Mouse (Mus musculus) kidney, postnatal 0 days (tissue): ENCODE results near the gene Ttyh3. TPM values are rescaled to one million over a fixed set of nuclear protein-coding genes. Genes with fewer than 3 reads are reported as not detected.

Experiments used
- ATAC-seq: fragments of 200-750 bp; cut with Nextera tagmentation; replicated peaks from 2 replicates; pipeline ENCODE4 v1.8.0; 2017; ENCODE audit warnings: low read depth, moderate number of reproducible peaks, moderate TSS enrichment, moderate library complexity; ENCODE audit not compliant: low FRiP score
- DNase-seq: peaks from one replicate; pipeline ENCODE4 v3.0.0-alpha.2; 2016; ENCODE audit warnings: low spot score
- H3K27ac ChIP-seq: fragments of 300-500 bp; sonication (generic); 2 replicates; pipeline ENCODE4 v1.5.1; 2014; ENCODE audit warnings: mild to moderate bottlenecking
- H3K27me3 ChIP-seq: fragments of 300-500 bp; sonication (generic); 2 replicates; pipeline ENCODE4 v1.6.1; 2014; ENCODE audit warnings: low read length, mixed read lengths; ENCODE audit not compliant: insufficient read depth
- H3K36me3 ChIP-seq: fragments of 300-500 bp; sonication (generic); 2 replicates; pipeline ENCODE4 v1.6.1; 2014; ENCODE audit warnings: low read length, mixed read lengths; ENCODE audit not compliant: insufficient read depth
- H3K4me1 ChIP-seq: fragments of 300-500 bp; sonication (generic); replicated peaks from 2 replicates; pipeline ENCODE4 v1.6.1; 2014; ENCODE audit warnings: antibody characterized with exemption, low read length, mixed read lengths; ENCODE audit not compliant: insufficient read depth
- H3K4me2 ChIP-seq: fragments of 300-500 bp; sonication (generic); 2 replicates; pipeline ENCODE4 v1.6.1; 2014; ENCODE audit warnings: mild to moderate bottlenecking, low read length, moderate library complexity, mixed read lengths
- H3K4me3 ChIP-seq: fragments of 300-500 bp; sonication (generic); replicated peaks from 2 replicates; pipeline ENCODE4 v1.5.1; 2014; ENCODE audit warnings: low read depth, low read length
- H3K9ac ChIP-seq: fragments of 300-500 bp; sonication (generic); 2 replicates; pipeline ENCODE4 v1.6.1; 2014; ENCODE audit warnings: low read depth, low read length
- H3K9me3 ChIP-seq: fragments of 300-500 bp; sonication (generic); replicated peaks from 2 replicates; pipeline ENCODE4 v1.6.1; 2016; ENCODE audit warnings: low read length, inconsistent platforms, mixed read lengths
- CTCF ChIP-seq: IDR thresholded peaks from 2 replicates; pipeline ENCODE4 v1.5.1; 2016; ENCODE audit warnings: antibody characterized with exemption, low read depth, mild to moderate bottlenecking, moderate library complexity
- WGBS: fragments of 180-500 bp; shearing (Covaris S2); extraction: QIAGEN DNeasy Blood & Tissue Kit; methylation state at CpG from one replicate; pipeline ENCODE4 v1.1.7; 2014; 5-methylcytosine and 5-hydroxymethylcytosine counted together
- polyA plus RNA-seq: library from polyadenylated mRNA; unstranded; fragments of >200 nt; fragmentation: Nextera tagmentation; extraction: Ambion mirVana; gene quantifications from 2 replicates; pipeline ENCODE4 v1.2.1, GENCODE M21; 2015

The Ttyh3 gene
- polyA plus RNA-seq, 1 experiment from 2014 or later: 25.3 TPM

DNA sequence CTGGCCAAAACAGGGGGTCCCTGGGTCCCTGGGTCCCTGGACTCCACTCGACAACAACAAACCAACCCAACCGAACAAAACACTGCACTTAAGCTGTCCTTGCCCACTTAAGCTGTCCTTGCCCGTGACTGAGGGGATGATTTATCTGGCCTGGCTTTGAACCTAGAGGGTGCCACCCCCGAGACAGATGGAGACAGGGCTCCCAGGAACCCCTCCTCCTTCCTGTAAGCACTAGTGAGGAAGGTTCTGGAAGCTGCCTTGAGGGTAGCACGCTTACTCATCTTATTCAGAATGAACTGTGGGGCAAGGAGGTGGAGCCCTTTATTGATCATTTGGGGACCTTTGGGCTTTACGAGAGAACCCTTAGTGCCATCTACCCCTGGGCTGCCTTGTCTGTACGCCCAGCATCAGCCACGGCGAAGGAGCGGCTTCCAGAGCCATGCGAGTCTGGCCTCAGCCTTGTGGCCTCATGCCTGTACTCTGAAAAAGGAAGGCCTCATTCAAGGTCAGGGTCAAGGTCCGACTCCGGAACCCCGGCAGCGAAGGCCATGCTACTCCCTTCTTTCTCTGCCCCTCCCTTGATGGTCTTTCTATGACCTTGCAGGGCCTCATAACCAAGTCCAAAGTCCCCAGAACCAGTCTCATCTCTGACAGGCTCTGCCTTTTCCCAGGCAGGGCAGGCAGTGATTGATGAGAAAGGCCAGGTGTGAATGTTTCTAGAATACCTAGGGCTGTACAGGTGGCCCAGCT lies 5.4 kb upstream of the Ttyh3 start:
- Histone ChIP-seq H3K9ac (no peak overlapping the region), H3K4me3 (no peak overlapping the region), H3K9me3 (no peaks in the 10 kb centered on the region), H3K4me1 (no peaks in the 10 kb centered on the region), H3K36me3 (no peaks in the 10 kb centered on the region), H3K27ac (no peak overlapping the region), H3K4me2 (no peak overlapping the region), H3K27me3 (no peaks in the 10 kb centered on the region)
- DNase-seq: no peak
- ATAC-seq: no peak
- WGBS: 68% methylated on average over 15 of the region's 15 CpGs
- no peak for TF ChIP-seq CTCF

- H3K27me3 ChIP-seq: no peaks in the 10 kb centered on the region
- ATAC-seq (no peak), DNase-seq (peak; percentile 47)
- no peak overlapping the region for H3K4me2 ChIP-seq
- no peaks in the 10 kb centered on the region for H3K9me3 ChIP-seq
- no peak for TF ChIP-seq CTCF
- H3K4me1 ChIP-seq: peaks cover 4% of the 10 kb centered on the region
- 60% methylated on average over 7 of the region's 7 CpGs for WGBS
- no peaks in the 10 kb centered on the region for H3K36me3 ChIP-seq
- H3K4me3 ChIP-seq: no peak overlapping the region
- H3K27ac ChIP-seq: no peak overlapping the region
- H3K9ac ChIP-seq: no peak overlapping the region
Measured at GRCm38 (mm10) chr5:140652587-140652986, 3.8 kb upstream of the Ttyh3 start.

GRCm38 (mm10) chr5:140651231-140651630 lies 2.4 kb upstream of the Ttyh3 start:
- Histone ChIP-seq H3K4me2 (no peak overlapping the region), H3K9ac (no peak overlapping the region), H3K4me1 (peaks cover 15% of the 10 kb centered on the region), H3K27me3 (no peaks in the 10 kb centered on the region), H3K27ac (no peak overlapping the region), H3K9me3 (no peaks in the 10 kb centered on the region), H3K4me3 (no peak overlapping the region), H3K36me3 (no peaks in the 10 kb centered on the region)
- DNase-seq: no peak
- ATAC-seq: no peak
- 67% methylated on average over 11 of the region's 11 CpGs for WGBS
- TF ChIP-seq CTCF: no peak

DNA sequence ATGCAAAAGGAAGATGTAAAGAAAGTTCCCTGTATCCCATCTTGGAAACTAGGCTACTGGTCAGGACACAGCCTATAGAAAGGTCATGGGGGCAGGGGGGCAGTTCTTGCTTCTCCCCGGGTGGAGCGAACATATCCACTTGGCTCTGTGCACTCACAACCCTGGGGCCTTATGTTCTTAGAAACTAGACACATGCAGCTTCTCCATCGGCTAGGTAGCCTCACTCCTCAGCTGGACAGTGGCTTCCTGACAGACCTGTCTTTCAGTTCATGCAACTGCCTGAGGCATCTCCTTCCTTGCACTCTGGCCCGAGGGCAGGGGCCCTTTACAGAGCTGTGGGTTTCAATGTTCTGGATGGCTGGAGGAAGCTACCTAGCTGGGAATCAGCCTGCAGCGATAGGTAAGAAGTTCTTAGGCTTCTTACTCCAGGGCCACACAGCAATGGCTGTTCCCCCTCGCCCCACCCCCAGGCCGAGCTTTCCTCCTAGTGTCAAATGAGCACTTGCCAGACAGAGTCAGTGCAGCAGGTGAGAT lies 1.1 kb upstream of the Ttyh3 start:
- Histone ChIP-seq H3K4me1 (peaks cover 15% of the 10 kb centered on the region), H3K4me3 (no peak overlapping the region), H3K9me3 (no peaks in the 10 kb centered on the region), H3K9ac (no peak overlapping the region), H3K27ac (no peak overlapping the region), H3K27me3 (no peaks in the 10 kb centered on the region), H3K36me3 (0 out of 2 replicates have a peak, but pooled peaks cover 4% of the 10 kb centered on the region), H3K4me2 (no peak overlapping the region; the same call in 1 of the 2 replicates)
- no peak for ATAC-seq
- TF ChIP-seq CTCF: no peak
- 59% methylated on average over 7 of the region's 7 CpGs for WGBS
- DNase-seq: no peak

GRCm38 (mm10) chr5:140649101-140649667 lies 353 bp upstream of the Ttyh3 start:
- peak; percentile 99 for DNase-seq
- Histone ChIP-seq H3K9ac (no peak overlapping the region), H3K27me3 (no peaks in the 10 kb centered on the region), H3K9me3 (no peaks in the 10 kb centered on the region), H3K4me2 (peak overlapping the region; percentile 56), H3K4me1 (peaks cover 15% of the 10 kb centered on the region), H3K27ac (0 out of 2 replicates have a peak overlapping the region, but pooled peaks have one; percentile 21), H3K4me3 (peak overlapping the region; percentile 89), H3K36me3 (0 out of 2 replicates have a peak, but pooled peaks cover 4% of the 10 kb centered on the region)
- WGBS: 3% methylated on average over 25 of the region's 26 CpGs
- peak; percentile 94 for ATAC-seq
- no peak; the same call in 1 of the 2 replicates for TF ChIP-seq CTCF

- peak; percentile 54 for DNase-seq
- peak overlapping the region; percentile 89 for H3K4me3 ChIP-seq
- under 1% methylated on average over 13 of the region's 13 CpGs for WGBS
- H3K27ac ChIP-seq: peak overlapping the region; percentile 89
- 0 out of 2 replicates have a peak, but pooled peaks cover 4% of the 10 kb centered on the region for H3K36me3 ChIP-seq
- 0 out of 2 replicates have a peak, but pooled peaks have one; percentile 8 for ATAC-seq
- no peaks in the 10 kb centered on the region for H3K27me3 ChIP-seq
- H3K4me2 ChIP-seq: peak overlapping the region; percentile 67
- H3K9me3 ChIP-seq: no peaks in the 10 kb centered on the region
- peak overlapping the region; percentile 98 for H3K9ac ChIP-seq
- TF ChIP-seq CTCF: no peak
- H3K4me1 ChIP-seq: peaks cover 15% of the 10 kb centered on the region
Measured at GRCm38 (mm10) chr5:140647821-140648518, 861 bp downstream of the Ttyh3 start.
